Mouse (Mus musculus): ENCODE measurements at regions not wholly inside any gene's neighbourhood (a gene's known extent, or its start where the extent isn't known, plus 50 kb on each side); places are given as distances from the start of the nearest gene placed in this dataset.

DNA sequence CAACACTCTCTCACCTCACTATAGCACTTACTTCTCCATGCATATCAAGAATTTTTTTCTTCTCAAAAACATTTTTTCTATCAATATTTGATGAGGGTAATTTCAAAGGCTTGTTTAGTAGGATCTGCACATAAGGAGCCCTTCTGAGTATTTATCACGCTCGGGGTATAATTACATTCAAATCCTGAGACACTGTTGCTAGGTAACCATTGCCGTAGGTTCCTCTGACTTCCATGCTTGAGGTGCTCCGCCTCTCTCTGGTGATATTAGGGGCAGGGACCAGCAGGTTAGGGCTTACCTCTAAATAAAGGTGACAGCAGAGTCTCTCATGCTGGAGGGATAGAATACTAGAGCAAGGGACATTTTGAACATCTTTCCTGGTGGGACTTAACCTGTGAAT lies 54.4 kb upstream of the 9630041A04Rik start:
- in situ Hi-C loops (cut with MboI; ENCODE audit: unreplicated experiment in 2 of 2) = no loop called here

DNA sequence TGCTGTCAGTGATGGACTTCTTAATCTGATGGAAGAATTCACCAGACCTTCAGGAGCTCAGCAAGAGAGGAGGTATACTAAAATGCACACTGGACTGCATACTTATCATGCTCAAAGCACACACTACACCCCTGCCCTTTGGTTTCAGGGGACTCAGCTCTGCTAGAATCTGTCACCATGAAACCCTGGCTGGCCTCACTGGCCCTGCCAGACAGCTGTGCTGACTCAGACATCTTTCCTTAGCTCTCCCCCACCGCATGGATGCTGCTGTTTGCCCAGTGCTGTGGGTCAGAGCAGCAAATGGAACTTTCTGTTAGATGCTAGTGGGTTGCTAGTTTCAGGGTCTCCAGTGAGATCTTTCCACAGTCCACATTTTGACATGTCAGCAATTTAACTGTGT lies 64.9 kb upstream of the 9630041A04Rik start:
- in situ Hi-C loops (cut with MboI; ENCODE audit: unreplicated experiment in 2 of 2) = no loop called here

DNA sequence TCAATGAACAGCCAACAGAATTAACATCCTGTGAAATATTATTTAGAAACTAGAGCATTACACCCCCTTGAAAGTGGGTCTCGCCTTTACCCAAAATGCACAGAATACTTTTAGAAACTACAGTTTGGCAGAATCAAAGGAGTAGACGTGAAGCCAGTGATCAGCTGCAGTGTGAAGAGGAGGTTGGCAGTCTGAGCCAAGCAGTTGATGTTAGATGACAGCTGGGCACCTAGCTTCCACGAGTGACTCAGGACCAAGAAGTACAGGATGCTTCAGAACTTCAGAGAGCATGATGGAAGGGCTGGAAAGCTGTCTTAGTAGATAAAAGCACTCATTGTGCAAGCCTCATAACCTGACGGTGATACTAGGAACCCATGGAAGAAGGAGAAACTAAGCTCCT lies 65.6 kb upstream of the 9630041A04Rik start:
- in situ Hi-C loops (cut with MboI; ENCODE audit: unreplicated experiment in 2 of 2) = no loop called here

DNA sequence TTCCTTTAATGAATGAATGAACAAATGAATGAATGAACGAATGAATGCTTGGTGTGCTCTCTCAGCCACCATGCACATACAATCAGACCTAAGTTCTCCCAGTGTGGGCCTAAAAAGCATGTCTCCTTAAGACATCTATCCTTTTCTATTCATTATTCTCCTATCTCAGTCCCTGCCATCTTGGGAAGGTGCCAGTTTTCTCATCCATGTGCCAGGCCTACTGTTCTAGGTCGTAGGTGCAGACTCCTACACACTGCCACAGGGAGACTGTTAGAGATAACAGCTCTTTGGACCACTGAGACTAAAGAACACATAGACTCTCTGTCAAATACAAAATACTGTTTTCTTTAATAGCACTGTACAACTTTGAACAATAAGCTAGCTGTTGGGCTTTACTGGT lies 66.2 kb upstream of the 9630041A04Rik start:
- in situ Hi-C loops (cut with MboI; ENCODE audit: unreplicated experiment in 2 of 2) = no loop called here

DNA sequence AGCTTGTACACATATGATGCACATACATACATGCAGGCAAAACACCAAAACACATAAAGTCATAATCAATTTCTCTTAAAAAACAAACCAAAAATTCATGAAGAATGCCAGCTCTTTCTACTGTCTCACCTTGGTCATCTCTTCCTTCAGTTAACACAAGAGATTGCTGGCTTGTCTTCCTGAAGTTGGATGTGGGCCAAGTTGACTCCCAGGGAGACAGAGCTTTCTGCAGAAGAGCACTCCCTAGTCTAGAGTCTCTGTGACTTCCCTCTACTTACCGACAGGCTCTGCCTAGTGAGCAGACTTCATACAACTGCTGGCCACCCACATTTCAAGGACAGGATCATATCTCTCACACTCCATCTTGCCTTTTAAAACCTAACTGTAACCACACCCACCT lies 70.7 kb upstream of the 9630041A04Rik start:
- in situ Hi-C loops (cut with MboI; ENCODE audit: unreplicated experiment in 2 of 2) = no loop called here

DNA sequence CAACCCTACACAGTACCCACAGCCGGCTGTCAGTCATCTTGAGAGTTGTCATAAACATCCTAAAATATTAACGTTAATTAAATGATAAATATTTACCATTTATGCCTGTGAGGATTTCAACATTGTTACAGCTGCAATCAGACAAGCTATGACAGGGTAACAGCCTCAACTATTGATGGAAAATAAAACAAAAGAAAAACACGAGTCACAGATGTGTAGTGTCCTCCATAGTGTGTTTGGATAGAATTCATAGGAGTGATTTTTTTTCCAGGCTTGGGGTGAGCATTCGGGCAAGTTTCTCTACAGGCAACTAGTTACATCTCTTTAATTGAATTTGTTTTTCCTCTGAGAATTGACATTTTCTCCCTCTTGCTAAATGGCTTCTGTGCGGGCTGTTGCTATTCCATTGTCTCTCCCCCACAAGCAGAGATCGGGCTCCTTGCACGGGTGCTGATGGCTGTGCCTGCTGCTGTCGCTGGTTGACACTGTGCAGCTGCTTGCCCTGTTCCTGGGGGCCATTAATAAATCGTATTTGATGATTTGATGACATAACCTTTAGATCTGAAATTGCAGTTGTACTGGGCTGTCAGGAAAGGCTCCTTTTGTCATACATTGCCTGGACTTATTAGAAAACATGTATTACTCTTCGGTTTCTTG lies 120.6 kb upstream of the 9630041A04Rik start:
- in situ Hi-C loops (cut with MboI; ENCODE audit: unreplicated experiment in 2 of 2) = no loop called here

DNA sequence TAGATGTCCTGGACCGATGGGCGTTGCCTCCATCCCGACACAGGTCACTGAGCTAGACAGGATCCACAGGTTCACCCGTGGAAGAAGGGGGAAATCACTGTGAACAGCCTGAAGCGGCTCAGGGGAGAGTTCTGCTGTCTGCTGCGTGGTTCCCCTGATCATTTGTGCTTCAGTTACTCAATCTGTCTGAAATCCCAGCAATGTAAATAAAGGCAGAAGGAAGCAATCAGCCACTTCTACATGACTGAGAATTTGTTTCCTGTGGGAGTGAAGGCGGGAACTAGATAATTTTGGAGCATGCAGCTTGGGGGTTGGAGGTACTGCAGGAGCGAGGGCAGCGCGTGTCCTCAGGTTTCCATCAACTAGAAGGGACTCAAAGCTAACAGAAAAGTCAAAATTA lies 122.3 kb upstream of the 9630041A04Rik start:
- in situ Hi-C loops (cut with MboI; ENCODE audit: unreplicated experiment in 2 of 2) = no loop called here

DNA sequence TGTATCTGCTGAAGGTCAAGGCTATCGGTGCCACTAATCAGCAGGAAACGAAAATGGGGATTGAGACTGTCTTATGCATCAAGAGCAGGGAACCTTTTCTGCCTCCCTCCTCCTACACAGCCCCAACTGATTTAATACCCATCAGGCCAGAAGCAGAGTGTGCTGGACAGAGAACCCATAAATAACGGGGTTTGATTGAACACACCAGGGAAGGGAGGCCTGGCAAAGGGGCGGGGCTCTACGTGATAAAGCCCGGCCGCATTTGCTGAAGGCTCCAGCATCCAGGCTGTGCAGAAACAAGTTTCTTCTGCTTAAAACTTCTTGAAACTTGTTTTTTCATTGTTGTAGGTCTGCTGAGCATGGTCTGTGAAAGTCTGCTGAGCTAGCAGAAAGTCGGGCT lies 127.4 kb upstream of the 9630041A04Rik start:
- in situ Hi-C loops (cut with MboI; ENCODE audit: unreplicated experiment in 2 of 2) = no loop called here

DNA sequence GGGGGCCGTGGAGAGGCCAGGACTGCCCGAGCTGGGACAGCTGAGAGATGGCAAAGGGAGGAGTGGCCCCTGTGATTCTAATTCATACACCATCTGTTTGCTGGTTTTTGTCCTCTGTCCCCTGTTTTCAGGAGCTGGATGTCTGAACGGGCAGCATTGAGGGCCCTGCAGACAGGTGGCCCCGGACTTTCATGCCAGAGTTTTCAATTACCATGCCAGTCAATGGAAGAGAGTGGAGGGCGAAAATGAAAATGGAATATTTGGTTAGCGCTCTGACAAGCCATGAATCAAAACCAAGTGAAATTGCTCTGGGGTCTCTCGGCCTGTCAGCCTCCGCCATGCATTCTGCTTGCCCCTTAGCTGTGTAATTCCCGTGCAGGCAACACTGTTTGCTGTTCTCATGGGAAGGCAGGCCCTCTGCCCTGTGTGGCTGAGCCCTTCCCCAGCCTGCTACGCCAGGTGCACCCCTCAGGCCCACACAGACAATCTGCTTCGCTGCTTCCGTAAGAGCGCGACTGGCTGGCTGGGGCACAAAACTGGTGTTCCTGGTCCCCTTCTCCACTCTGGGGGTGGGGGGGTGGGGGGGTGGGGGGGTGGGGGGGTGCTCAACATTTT lies 127.9 kb upstream of the 9630041A04Rik start:
- in situ Hi-C loops (cut with MboI; ENCODE audit: unreplicated experiment in 2 of 2) = no loop called here

DNA sequence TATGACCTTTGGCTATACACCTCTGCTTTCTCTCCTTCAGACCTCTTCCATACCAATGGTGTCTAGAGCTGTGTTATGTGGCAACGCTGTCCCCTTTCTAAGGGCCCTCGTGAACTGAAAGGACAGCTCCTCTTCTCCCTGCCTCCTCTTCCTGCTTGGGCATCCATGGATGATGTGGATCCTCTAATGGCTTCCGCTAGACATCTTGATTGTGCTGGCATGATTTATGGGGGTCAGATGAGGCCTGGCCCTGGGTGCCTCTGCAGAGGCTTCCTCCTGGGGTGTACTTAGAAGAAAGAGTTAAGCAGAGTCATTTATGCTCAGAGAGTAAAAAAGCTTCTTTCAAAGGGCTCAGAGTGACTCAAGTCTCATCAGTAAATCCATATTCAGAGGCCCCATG lies 131.5 kb upstream of the 9630041A04Rik start:
- in situ Hi-C loops (cut with MboI; ENCODE audit: unreplicated experiment in 2 of 2) = no loop called here

DNA sequence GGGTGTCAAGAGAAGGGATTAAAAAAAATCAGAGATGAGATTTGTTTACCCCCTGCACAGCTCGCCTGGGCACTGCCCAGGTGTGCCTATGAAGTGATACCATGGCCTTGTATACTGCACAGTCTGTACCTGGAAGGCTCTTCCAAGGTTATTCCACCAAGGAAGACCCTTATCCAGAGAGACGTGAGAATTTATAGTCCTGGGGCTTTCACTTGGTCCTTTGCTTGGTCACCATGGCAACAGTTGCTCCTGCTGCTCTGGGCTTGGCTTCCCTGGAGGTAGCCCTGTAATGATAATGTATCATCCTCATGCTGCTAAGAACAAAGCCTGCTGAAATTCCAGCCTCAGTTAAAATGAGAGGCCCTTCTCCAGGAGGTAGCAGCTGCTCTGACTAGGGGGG lies 143.7 kb upstream of the 9630041A04Rik start:
- in situ Hi-C loops (cut with MboI; ENCODE audit: unreplicated experiment in 2 of 2) = no loop called here

DNA sequence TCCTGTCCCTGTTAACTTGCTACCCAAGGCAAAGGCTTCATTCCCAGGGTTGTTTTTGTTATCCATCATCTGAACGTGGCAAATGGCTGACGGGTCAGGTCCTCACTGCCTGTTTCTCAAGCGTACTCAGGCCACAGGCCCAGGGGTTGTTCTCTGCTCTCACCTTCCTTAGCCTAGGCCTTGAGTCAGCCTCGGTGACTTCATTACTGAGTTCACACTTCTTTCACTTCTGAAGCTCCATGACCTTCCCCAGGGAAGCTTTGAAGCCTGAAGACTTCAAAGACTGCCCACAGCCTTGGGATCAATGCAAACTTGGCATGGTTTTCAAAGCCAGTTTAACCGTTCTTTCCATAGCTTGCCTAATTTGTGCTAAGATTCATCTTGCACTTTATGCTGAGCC lies 145.3 kb upstream of the 9630041A04Rik start:
- in situ Hi-C loops (cut with MboI; ENCODE audit: unreplicated experiment in 2 of 2) = no loop called here

DNA sequence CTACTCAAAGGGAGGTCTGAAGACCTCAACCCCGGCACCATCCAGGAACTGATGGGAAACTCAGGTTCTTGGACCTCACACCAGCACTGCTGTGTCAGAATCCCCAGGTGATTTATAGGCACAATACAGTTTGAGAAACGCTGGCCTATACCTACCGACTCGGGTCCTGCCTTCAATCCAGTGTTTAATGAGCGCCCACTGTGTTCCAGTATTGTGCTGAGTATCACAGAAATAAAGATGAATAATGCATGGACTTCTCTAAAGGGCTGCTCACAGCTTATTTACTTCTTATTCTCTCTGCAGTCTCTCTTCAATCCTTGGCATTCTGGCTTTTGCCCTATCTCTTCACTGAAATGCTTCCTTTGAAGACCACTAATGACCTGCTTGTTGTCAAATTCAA lies 146.8 kb upstream of the 9630041A04Rik start:
- in situ Hi-C loops (cut with MboI; ENCODE audit: unreplicated experiment in 2 of 2) = no loop called here

DNA sequence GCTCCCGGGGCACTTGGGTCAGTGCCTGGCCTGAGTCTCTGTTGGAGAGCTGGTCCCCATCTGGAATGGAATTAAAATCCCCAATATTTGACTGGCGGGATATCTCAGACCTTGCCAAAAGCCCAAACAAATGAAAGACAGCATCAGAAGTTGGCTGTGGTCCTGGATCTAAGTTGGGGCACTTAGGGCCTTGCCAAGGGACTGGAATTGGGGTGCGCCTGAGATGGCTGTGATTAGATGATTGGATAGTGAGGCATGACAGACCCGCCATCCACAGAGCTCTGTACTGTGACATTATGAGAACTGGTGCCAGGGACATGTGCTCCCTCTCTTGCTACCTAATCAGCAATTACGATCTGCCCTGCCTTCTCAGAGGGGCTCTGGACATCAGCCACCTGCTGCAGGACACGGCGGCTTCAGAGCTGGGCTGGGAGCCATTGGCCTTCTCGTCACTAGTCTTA lies 151.0 kb upstream of the 9630041A04Rik start:
- in situ Hi-C loops (cut with MboI; ENCODE audit: unreplicated experiment in 2 of 2) = no loop called here

DNA sequence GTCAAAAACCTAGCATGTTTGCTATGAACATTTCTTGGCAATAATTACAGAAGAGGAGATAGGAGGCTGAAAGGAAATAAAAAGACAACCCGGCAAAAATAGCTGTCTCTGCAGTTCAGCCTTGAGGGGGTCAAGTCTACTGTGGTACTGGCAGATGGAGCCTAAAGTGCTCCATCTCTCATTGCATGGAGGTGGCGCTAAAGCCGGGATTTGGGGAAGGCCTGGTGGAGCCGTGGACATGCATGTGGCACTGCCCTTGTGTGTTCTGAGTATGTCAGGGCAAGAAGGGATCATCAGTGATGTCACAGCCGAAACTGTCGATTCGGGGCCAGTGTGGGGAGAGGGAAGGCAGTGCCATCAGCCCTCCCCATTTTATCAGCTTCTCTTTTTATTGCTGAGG lies 161.3 kb upstream of the 9630041A04Rik start:
- in situ Hi-C loops (cut with MboI; ENCODE audit: unreplicated experiment in 2 of 2) = no loop called here

DNA sequence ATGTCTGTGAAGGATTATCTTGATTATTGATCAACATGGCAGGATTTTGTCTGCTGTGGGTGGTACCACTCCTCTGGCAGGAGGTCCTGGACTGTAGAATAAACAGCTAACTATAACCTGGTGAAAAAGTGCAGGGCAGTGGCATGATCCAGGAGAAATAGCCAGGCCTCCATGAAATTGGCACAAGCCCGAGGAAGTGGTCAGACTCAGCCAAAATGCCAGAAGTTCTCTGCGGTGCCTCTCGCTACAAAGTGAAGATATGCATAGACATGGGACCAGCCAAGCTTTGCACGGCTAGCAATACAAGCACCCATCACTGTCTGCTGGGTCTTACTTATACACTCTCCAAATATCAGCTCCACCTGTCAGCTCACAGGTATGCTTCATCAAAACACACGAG lies 167.6 kb upstream of the 9630041A04Rik start:
- in situ Hi-C loops (cut with MboI; ENCODE audit: unreplicated experiment in 2 of 2) = no loop called here

DNA sequence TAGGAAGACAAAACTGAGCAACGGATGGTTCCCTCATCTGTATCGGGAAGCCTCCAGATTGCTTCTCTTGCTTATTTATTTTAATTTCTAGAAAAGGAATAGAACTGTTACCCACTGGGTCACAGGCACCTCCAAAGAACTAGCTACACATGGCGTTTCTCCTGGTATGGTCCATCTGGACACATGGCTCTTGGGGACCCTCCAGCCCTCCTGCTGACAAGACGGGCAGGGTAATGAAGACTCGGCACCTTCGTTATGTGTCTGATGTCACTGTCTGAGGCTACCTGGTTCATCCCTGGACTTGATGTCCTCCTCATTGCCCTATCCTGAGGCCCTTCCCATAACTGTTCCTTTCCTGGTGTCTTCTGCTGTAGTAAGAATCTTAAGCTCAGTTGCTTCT lies 170.3 kb upstream of the 9630041A04Rik start:
- in situ Hi-C loops (cut with MboI; ENCODE audit: unreplicated experiment in 2 of 2) = no loop called here

DNA sequence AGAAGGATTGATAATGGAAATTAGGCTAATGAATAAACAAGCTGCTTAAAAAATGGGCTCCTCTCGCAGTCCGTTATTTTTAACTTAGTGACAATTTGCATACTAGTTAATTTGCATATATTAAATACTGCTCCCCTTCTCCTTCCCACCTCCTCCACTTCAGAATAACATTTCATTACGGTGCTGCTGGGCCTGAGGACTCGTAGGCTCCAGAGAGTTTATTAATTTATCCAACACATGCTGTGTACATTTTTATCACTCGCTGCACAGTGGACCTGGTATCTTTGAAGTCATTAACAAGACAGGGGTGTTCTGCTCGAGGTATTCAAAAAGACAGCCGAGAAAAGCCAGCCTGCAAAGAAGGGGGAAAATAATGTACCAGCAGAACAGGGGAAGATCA lies 170.7 kb upstream of the 9630041A04Rik start:
- in situ Hi-C loops (cut with MboI; ENCODE audit: unreplicated experiment in 2 of 2) = no loop called here

DNA sequence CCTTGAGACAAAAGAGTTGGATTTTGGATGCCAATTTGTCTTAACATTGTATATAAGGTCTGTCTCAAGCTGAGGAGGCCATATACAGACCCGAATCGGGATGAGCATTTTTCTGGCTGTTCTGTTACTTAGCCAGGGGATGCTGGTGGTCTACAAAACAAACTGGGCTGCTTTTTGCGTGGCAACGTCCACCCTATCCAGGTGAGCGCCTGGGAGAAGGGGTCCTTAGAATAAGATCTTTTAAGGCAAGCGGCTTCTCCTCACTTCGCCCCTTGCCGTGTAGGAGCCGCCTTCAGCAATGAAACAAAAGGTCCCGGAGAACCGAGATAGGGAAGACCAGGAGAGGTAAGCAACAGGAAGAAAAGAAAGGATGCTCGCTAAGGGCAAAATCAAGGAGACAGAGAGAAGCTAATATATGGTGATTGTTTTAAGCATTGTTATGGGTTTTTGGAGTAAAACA lies 171.2 kb upstream of the 9630041A04Rik start:
- in situ Hi-C loops (cut with MboI; ENCODE audit: unreplicated experiment in 2 of 2) = no loop called here

DNA sequence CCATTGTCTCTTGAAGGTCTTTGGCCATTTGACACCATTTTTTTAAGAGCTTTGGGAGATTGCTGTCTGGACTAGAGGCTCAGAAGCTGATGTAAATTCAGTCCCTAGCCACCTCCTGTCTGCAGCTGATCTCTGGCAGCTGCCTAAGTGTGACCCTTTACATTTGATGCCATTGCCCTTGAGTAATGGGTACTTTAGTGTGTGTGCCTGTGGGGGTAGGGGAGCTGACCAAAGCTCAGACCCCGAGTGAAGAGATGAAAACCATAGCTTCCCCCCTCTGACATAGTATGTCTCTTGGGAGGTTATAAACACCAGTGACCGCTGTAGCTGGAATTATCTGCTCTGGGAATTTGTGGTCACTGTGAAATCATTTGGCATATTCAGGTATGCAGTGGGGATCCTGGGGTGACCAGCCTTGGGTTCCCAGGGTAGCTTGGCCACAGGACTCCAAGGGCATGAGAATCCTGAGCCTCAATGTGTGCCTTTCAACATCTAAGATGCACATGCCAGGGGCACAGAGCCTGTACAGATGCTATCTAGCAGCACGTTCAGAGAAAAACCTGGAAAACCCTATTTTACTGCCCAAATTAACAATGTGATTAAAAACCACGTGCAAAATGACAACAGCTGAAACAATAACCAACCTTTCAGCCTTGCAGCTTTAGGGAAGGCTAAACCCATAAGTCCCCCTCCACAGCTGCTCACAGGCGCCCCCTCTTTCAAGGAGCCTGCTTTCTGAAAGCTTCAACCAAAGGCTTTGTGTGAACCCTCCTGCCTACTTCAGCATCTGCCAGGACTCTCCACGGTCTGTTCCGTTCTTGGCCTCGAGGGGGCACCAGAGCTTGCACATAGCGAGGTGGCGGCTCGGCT lies 171.9 kb upstream of the 9630041A04Rik start:
- in situ Hi-C loops (cut with MboI; ENCODE audit: unreplicated experiment in 2 of 2) = no loop called here

DNA sequence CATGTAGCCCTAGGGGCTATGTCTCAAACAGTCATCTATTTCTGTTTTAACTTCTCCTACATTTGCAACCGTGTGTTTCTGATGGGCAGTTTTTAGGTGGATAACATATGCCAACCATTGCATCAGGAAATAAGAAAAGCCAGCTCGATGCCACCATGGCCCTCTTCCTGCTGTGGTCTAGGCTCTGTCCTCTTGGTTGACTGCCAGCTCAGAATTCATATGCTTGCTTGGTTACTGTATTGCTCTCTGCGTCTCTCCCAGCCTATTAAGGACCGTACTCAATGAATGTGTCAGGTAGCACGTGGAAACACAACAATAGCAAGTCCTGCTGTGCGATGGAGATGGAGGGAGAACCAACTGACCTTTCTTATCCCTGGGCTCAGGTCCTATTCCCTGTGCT lies 174.4 kb upstream of the 9630041A04Rik start:
- in situ Hi-C loops (cut with MboI; ENCODE audit: unreplicated experiment in 2 of 2) = no loop called here

DNA sequence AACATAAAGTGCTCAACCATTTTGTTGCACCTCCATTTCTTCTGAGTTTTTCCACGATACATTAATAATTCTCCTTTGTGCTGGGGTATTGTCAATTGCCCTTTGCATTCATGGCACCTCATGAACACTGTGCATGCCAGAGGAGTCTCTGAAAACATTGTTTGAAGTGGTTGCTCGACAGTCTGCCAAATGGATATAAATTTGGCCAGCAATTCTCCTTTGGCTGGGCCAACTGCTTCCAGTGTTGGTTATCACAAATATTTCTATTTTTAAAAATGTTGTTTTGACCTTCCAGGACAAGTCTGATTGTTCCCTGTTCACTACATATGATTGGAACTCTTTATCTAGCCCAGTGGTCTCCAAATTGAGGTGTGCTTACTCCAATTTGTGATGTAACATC lies 184.1 kb upstream of the 9630041A04Rik start:
- in situ Hi-C loops (cut with MboI; ENCODE audit: unreplicated experiment in 2 of 2) = no loop called here
